Mouse (Mus musculus) CD8-positive naive resting alpha-beta T cell, adult 2 months (primary cell): Measurements from ENCODE around the gene Dab1.

Source experiments
- DNase-seq, 2 experiments: peaks; one replicate each; pipeline ENCODE4 v3.0.0; 2022; ENCODE audit warnings: low read depth in 2 of 2, low spot score in 2 of 2

The Dab1 gene

GRCm38 (mm10) chr4:104712338-104713083 is 1093.4 kb downstream of the Dab1 start:
- DNase-seq: no peak

GRCm38 (mm10) chr4:104714925-104715519 is 1095.9 kb downstream of the Dab1 start:
- no peak for DNase-seq

GRCm38 (mm10) chr4:104715857-104716256 is 1096.7 kb downstream of the Dab1 start:
- DNase-seq: no peak

- DNase-seq: no peak
Observed at GRCm38 (mm10) chr4:104716506-104716905, 1097.3 kb downstream of the Dab1 start.

GRCm38 (mm10) chr4:104718973-104719795 is 1100.0 kb downstream of the Dab1 start:
- DNase-seq: no peak

GRCm38 (mm10) chr4:104723527-104724045 is 1104.4 kb downstream of the Dab1 start:
- no peak for DNase-seq

- no peak for DNase-seq
Observed at GRCm38 (mm10) chr4:104724258-104724657, 1105.1 kb downstream of the Dab1 start.

GRCm38 (mm10) chr4:104725673-104726072 is 1106.5 kb downstream of the Dab1 start:
- no peak for DNase-seq

GRCm38 (mm10) chr4:104729185-104729584 is 1110.0 kb downstream of the Dab1 start:
- DNase-seq: no peak

GRCm38 (mm10) chr4:104746500-104746899 is 1127.3 kb downstream of the Dab1 start:
- DNase-seq: no peak

- DNase-seq: no peak
Observed at GRCm38 (mm10) chr4:104754090-104754489, 1134.9 kb downstream of the Dab1 start.

GRCm38 (mm10) chr4:104760878-104761624 is 1141.9 kb downstream of the Dab1 start:
- no peak for DNase-seq

GRCm38 (mm10) chr4:104766065-104766464 is 1146.9 kb downstream of the Dab1 start, which contains the start of gene C8b:
Gene C8b (plus strand): TSS chr4:104766317.
- DNase-seq: no peak

GRCm38 (mm10) chr4:104768190-104768589 is 1149.0 kb downstream of the Dab1 start:
- no peak for DNase-seq

- no peak for DNase-seq
Observed at GRCm38 (mm10) chr4:104769602-104770001, 1150.4 kb downstream of the Dab1 start.

GRCm38 (mm10) chr4:104770331-104770730 is 1151.2 kb downstream of the Dab1 start:
- no peak for DNase-seq

- no peak for DNase-seq
Observed at GRCm38 (mm10) chr4:104775601-104776000, 1156.4 kb downstream of the Dab1 start.

- no peak for DNase-seq
Observed at GRCm38 (mm10) chr4:104779460-104779859, 1160.3 kb downstream of the Dab1 start.

GRCm38 (mm10) chr4:104781441-104781840 is 1162.3 kb downstream of the Dab1 start:
- DNase-seq: no peak

GRCm38 (mm10) chr4:104782346-104782745 is 1163.2 kb downstream of the Dab1 start:
- no peak for DNase-seq

GRCm38 (mm10) chr4:104792111-104792510 is 1173.0 kb downstream of the Dab1 start:
- DNase-seq: no peak
